Mouse (Mus musculus): ENCODE measurements around the gene Pi16. TPM values are rescaled to one million over a fixed set of nuclear protein-coding genes. Genes with fewer than 3 reads are reported as not detected.

Gene Pi16
- polyA plus RNA-seq, 1 experiment from 2014 or later, result 1.9 TPM

DNA sequence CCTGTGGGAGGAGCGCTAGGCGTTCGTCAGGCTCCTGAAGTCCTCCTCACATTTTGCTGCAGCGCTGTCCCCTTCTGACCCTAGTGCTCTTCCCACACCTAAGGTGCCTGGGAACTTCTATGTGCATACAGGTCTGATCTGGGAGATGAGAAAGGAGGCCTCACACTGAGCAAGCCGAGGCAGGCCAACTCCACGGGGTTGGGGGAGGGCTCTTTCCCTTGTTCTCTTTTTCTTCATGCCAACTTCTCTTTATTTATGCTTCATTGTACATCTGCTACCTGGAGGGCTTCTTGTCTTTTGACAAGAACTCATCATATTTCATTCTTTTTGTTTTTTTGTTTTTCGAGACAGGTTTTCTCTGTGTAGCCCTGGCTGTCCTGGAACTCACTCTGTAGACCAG, 25.7 kb upstream of the Pi16 start:
- no peak for ATAC-seq (ENCODE audit: insufficient read depth)
- WGBS (ENCODE audit: insufficient replicate concordance), result 68% methylated on average over 7 of the region's 7 CpGs
- H3K9ac ChIP-seq, result no peak overlapping the region

DNA sequence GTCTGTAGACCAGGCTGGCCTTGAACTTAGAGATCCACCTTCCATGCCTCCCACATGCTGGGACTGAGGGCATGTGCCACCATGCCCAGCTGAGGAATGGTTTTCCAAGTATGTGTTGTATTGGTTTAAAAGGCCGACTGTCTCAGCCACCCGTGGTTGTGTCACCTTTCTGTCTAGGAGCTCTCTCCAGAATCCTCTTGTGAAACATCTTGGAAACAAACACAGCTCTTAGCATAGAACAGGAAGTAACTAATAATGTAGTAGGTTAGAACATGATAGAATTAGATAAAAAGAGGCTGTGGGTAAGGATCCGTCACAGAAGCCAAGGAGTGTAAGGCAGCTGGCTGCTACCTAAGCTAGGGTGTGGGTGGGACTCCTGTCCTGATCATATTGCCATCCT, 24.5 kb upstream of the Pi16 start:
- Histone ChIP-seq H3K4me2 (no peak overlapping the region), H3K36me3 (replicated peaks) (peaks cover 28% of the 10 kb centered on the region), H3K27ac (replicated peaks) (no peak overlapping the region), H3K27me3 (no peaks in the 10 kb centered on the region), H3K9me3 (replicated peaks) (no peaks in the 10 kb centered on the region), H3K4me1 (replicated peaks) (peaks cover 17% of the 10 kb centered on the region; the same call in 1 of the 2 replicates), H3K9ac (no peak overlapping the region), H3K4me3 (replicated peaks) (no peak overlapping the region)
- no peak for ATAC-seq (ENCODE audit: insufficient read depth)
- 55% methylated on average over 3 of the region's 3 CpGs for WGBS (ENCODE audit: insufficient replicate concordance)

More for the DNA sequence above, 25.7 kb upstream of the Pi16 start:
- Histone ChIP-seq H3K4me2 (no peak overlapping the region), H3K9me3 (replicated peaks) (no peaks in the 10 kb centered on the region), H3K27me3 (no peaks in the 10 kb centered on the region), H3K27ac (replicated peaks) (no peak overlapping the region), H3K36me3 (replicated peaks) (peaks cover 36% of the 10 kb centered on the region), H3K4me3 (replicated peaks) (no peak overlapping the region), H3K4me1 (replicated peaks) (peaks cover 9% of the 10 kb centered on the region; the same call in 1 of the 2 replicates)

DNA sequence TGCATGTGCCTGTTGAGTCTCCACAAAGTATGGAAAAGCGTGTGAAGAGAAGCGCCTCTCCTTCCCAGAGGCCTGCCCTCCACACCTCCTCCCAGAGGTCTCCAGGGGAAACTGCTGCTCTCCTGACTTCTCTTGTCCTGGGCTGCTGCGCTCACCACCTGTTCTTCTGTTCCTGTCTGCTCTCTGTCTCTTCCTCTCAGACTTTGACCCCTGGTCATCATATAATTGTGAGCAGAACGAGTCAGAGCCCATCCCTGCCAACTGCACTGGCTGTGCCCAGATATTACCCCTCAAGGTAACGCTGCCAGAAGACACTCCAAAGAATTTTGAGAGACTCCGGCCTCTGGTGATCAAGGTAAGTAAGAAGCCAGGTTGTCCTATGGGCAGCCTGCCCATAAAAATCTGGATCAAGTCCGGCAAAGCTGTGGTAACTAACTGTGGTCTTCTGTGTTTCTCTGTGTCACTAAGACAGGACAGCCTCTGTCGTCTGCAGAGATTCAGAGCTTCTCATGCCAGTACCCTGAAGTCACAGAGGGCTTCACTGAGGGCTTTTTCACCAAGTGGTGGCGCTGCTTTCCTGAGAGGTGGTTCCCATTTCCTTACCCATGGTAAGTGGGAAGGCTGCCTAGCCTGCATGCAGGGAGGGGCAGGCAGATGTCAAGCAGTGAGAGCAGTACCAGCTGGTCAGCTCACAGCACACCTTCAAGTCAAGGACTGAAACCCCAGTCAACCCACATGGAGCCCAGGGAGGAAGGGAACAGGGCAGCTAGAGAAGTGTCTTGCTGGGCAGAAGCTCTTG, 23.5 kb upstream of the Pi16 start:
- no peak overlapping the region for H3K27ac ChIP-seq (replicated peaks)
- no peaks in the 10 kb centered on the region for H3K9me3 ChIP-seq (replicated peaks)
- H3K36me3 ChIP-seq (replicated peaks), result peaks cover 37% of the 10 kb centered on the region
- H3K27me3 ChIP-seq, result no peaks in the 10 kb centered on the region
- WGBS (ENCODE audit: insufficient replicate concordance), result 73% methylated on average over 9 of the region's 9 CpGs
- H3K4me3 ChIP-seq (replicated peaks), result no peak overlapping the region
- peaks cover 17% of the 10 kb centered on the region; the same call in 1 of the 2 replicates for H3K4me1 ChIP-seq (replicated peaks)
- no peak for ATAC-seq (ENCODE audit: insufficient read depth)
- H3K9ac ChIP-seq, result no peak overlapping the region
- H3K4me2 ChIP-seq, result no peak overlapping the region

DNA sequence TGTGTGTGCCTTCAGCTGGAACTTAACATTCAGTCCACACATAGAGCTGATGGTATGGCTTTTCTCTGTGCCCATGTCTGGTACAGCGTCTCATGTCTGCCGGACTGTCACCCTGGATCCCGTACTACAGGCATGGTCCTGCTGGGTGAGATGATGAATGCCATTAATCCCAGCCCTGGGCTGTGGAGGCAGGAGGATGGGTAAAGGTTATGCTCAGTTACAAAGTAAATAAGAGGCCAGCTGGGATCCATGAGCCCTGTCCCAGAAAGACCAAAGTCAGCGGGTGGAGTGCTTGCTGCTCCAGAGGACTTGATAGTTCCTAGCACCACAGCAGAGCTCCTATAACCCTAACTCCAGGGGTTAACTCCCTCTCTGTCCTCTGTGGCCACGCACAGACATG, 21.6 kb upstream of the Pi16 start:
- no peaks in the 10 kb centered on the region for H3K27me3 ChIP-seq

DNA sequence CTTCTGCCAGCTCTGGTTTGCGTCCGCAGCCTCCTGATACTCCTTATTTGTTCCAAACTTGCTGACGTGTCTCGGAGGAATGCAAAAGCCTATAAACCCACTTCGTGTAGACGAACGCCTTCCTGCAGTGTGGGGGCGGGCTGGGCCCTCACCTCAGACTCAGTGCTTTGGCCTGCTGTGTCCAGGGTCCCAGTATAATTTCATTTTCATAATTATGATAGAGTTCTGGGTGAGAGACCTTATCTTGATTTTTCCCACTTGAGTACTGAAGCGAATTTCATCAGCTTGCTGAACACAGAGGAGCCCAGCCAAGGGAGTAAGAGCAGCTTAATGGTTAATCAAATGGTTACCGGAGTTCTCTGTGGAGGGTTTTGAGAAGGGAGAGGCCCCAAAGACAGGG, 20.2 kb upstream of the Pi16 start:
- H3K4me2 ChIP-seq, result no peak overlapping the region
- H3K9me3 ChIP-seq (replicated peaks), result no peaks in the 10 kb centered on the region
- H3K27ac ChIP-seq (replicated peaks), result no peak overlapping the region
- no peak overlapping the region for H3K4me3 ChIP-seq (replicated peaks)
- no peak for ATAC-seq (ENCODE audit: insufficient read depth)
- H3K9ac ChIP-seq, result no peak overlapping the region
- 76% methylated on average over 10 of the region's 10 CpGs for WGBS (ENCODE audit: insufficient replicate concordance)
- H3K4me1 ChIP-seq (replicated peaks), result peaks cover 17% of the 10 kb centered on the region; the same call in 1 of the 2 replicates
- no peaks in the 10 kb centered on the region for H3K27me3 ChIP-seq
- H3K36me3 ChIP-seq (replicated peaks), result peaks cover 54% of the 10 kb centered on the region

More for the DNA sequence above, 21.6 kb upstream of the Pi16 start:
- peak; percentile 57 for ATAC-seq (ENCODE audit: insufficient read depth)
- H3K27ac ChIP-seq (replicated peaks), result peak overlapping the region; percentile 34
- H3K9ac ChIP-seq, result no peak overlapping the region
- WGBS (ENCODE audit: insufficient replicate concordance), result 69% methylated on average over 5 of the region's 5 CpGs
- no peaks in the 10 kb centered on the region for H3K9me3 ChIP-seq (replicated peaks)
- no peak overlapping the region for H3K4me2 ChIP-seq
- no peak overlapping the region for H3K4me3 ChIP-seq (replicated peaks)
- peaks cover 17% of the 10 kb centered on the region; the same call in 1 of the 2 replicates for H3K4me1 ChIP-seq (replicated peaks)
- peaks cover 44% of the 10 kb centered on the region for H3K36me3 ChIP-seq (replicated peaks)

DNA sequence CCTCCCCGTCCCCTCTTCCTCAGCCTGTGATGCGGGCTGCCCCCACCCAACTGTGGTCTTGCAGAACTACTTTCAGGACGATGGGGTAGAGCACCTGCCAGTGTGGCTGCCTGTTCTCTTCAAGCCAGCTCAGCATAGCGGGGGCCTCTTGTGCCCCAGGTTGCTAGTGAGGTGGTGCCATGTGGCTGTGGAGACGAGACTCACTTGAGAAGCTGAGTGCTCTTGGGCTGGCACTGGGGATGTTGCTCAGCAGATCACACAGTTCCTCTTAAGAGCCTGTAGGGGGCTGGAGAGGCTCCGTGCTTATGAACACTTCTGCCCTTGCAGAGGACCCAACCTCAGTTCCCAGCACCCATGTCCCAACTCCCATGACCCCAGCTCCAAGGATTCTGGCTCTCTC, 19.7 kb upstream of the Pi16 start:
- no peak for ATAC-seq (ENCODE audit: insufficient read depth)
- no peaks in the 10 kb centered on the region for H3K9me3 ChIP-seq (replicated peaks)
- H3K27ac ChIP-seq (replicated peaks), result no peak overlapping the region
- H3K4me2 ChIP-seq, result no peak overlapping the region
- no peaks in the 10 kb centered on the region for H3K27me3 ChIP-seq
- H3K4me1 ChIP-seq (replicated peaks), result peaks cover 17% of the 10 kb centered on the region; the same call in 1 of the 2 replicates
- H3K9ac ChIP-seq, result no peak overlapping the region
- no peak overlapping the region for H3K4me3 ChIP-seq (replicated peaks)
- H3K36me3 ChIP-seq (replicated peaks), result peaks cover 59% of the 10 kb centered on the region
- 63% methylated on average over 6 of the region's 6 CpGs for WGBS (ENCODE audit: insufficient replicate concordance)

DNA sequence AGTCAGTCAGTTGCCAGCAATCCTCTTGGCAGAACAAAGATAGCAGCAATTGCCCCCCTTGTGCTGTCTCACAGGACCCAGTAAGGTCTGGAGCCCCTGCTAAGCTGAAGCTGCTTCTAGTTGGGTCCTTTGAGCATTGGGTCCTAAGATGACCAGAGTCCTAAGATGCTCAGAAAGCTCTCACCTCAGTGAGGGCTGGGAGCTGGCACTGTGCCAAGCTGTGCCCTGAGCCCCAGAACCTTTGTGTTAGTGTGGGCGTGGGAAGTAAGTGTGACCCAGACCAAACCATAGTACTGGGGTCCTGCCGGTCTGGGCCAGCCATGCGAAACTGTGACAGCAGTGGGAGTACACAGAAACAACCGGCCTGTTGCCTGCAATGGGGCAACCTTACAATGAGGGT, 18.2 kb upstream of the Pi16 start:
- H3K9ac ChIP-seq, result no peak overlapping the region
- WGBS (ENCODE audit: insufficient replicate concordance), result 79% methylated on average over 4 of the region's 4 CpGs
- no peaks in the 10 kb centered on the region for H3K9me3 ChIP-seq (replicated peaks)
- H3K4me3 ChIP-seq (replicated peaks), result no peak overlapping the region
- H3K27ac ChIP-seq (replicated peaks), result no peak overlapping the region
- no peaks in the 10 kb centered on the region for H3K27me3 ChIP-seq
- peaks cover 24% of the 10 kb centered on the region; the same call in 1 of the 2 replicates for H3K4me1 ChIP-seq (replicated peaks)
- H3K4me2 ChIP-seq, result no peak overlapping the region
- no peak for ATAC-seq (ENCODE audit: insufficient read depth)
- peaks cover 54% of the 10 kb centered on the region for H3K36me3 ChIP-seq (replicated peaks)

DNA sequence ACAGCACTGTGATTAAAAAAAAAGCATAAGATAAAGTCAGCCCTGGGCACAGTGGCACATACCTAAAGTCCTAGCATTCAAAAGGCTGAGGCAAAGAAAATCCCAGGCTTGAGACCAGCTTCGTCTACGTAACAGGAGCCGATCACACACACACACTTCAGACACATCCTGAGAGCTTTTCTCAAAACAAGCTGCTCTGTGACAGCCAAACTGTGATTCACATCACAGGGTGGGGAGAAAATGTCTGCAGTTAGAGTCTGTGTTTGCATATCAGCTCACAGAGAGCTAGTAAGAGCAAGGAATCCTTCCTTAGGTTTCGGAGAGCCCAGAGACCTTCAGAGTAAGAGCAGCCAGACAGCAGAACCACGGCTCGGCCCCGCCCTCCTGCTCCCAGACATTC, 16.6 kb upstream of the Pi16 start:
- H3K27ac ChIP-seq (replicated peaks), result no peak overlapping the region
- H3K9me3 ChIP-seq (replicated peaks), result no peaks in the 10 kb centered on the region
- H3K27me3 ChIP-seq, result peaks cover 5% of the 10 kb centered on the region; the same call in 1 of the 2 replicates
- ATAC-seq (ENCODE audit: insufficient read depth), result no peak
- H3K9ac ChIP-seq, result no peak overlapping the region
- WGBS (ENCODE audit: insufficient replicate concordance), result 79% methylated on average over 7 of the region's 7 CpGs
- H3K4me1 ChIP-seq (replicated peaks), result peaks cover 34% of the 10 kb centered on the region
- H3K36me3 ChIP-seq (replicated peaks), result peaks cover 43% of the 10 kb centered on the region
- no peak overlapping the region for H3K4me3 ChIP-seq (replicated peaks)
- H3K4me2 ChIP-seq, result no peak overlapping the region

DNA sequence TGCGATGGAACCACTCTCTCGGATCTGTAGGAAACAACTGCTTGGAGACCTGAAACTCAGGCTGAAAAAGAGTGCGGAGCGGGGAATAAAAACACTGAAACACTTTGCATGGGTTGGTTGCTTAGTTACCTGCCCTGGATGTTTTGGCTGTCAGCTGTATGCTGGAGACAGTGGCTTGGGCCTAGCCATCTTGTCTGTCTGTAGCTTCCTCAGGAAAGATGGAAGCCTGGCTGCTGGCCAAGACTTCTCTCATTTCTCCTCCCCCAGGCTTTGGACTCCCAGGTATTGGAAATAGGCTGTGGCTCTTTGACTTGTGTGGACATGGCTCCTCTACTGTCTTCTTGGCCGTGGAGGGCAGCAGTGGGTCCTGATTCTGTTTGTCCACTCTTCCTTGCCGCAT, 16.1 kb upstream of the Pi16 start:
- 90% methylated on average over 6 of the region's 6 CpGs for WGBS (ENCODE audit: insufficient replicate concordance)
- ATAC-seq (ENCODE audit: insufficient read depth), result no peak

DNA sequence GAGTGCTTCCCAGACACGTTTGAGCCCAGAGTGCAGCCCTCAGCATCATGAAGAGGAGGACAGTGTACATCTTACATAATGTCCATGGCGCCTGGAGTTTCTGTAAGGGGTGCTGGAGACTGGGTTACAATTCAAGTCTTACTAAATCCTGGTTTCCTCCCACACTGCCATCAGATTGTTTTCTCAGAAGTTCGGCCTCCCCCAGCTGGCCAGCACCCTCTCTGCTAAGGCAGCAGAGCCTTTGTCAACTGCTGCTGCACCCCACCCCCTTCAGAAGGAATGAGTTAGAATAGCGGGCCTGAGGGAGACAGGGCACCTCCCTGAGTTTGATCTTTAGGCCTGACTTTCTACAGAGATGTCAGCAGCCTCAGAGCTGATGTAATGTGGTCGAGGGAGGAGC, 15.3 kb upstream of the Pi16 start:
- ATAC-seq (ENCODE audit: insufficient read depth), result no peak
- WGBS (ENCODE audit: insufficient replicate concordance), result 52% methylated on average over 5 of the region's 5 CpGs
- Histone ChIP-seq H3K27ac (replicated peaks) (no peak overlapping the region), H3K27me3 (peaks cover 5% of the 10 kb centered on the region; the same call in 1 of the 2 replicates), H3K9ac (no peak overlapping the region), H3K36me3 (replicated peaks) (peaks cover 43% of the 10 kb centered on the region), H3K4me2 (no peak overlapping the region), H3K4me3 (replicated peaks) (no peak overlapping the region), H3K9me3 (replicated peaks) (no peaks in the 10 kb centered on the region), H3K4me1 (replicated peaks) (peaks cover 33% of the 10 kb centered on the region)

More for the DNA sequence above, 16.1 kb upstream of the Pi16 start:
- peaks cover 43% of the 10 kb centered on the region for H3K36me3 ChIP-seq (replicated peaks)
- H3K27me3 ChIP-seq, result peaks cover 5% of the 10 kb centered on the region; the same call in 1 of the 2 replicates
- H3K4me1 ChIP-seq (replicated peaks), result peaks cover 34% of the 10 kb centered on the region
- H3K9ac ChIP-seq, result no peak overlapping the region
- no peak overlapping the region for H3K4me3 ChIP-seq (replicated peaks)
- H3K27ac ChIP-seq (replicated peaks), result no peak overlapping the region
- no peak overlapping the region for H3K4me2 ChIP-seq
- no peaks in the 10 kb centered on the region for H3K9me3 ChIP-seq (replicated peaks)

DNA sequence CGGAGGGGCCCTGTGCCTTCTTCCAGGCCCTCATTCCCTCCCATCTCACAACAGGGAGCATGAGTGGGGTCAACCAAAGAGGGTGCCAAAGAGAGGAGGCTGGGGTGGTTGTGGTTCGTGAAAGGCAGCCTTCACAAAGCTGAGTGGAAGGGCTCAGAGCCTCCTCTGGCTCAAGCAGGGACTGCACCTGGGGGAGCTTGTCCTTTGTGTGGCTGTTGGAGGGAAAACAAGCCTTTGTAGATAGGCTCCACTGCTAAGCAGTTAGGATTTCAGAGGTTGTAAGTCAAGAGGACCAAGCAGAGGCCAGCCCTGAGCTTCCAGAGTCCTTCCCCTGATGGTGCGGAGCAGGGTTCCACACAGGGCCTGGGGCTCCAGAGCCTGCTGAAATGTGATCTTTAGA, 14.4 kb upstream of the Pi16 start:
- 47% methylated on average over 3 of the region's 3 CpGs for WGBS (ENCODE audit: insufficient replicate concordance)
- no peak overlapping the region for H3K4me2 ChIP-seq
- H3K36me3 ChIP-seq (replicated peaks), result peaks cover 43% of the 10 kb centered on the region
- no peak overlapping the region for H3K9ac ChIP-seq
- ATAC-seq (ENCODE audit: insufficient read depth), result no peak
- peaks cover 5% of the 10 kb centered on the region; the same call in 1 of the 2 replicates for H3K27me3 ChIP-seq
- no peak overlapping the region for H3K27ac ChIP-seq (replicated peaks)
- H3K4me3 ChIP-seq (replicated peaks), result no peak overlapping the region
- no peaks in the 10 kb centered on the region for H3K9me3 ChIP-seq (replicated peaks)
- peaks cover 27% of the 10 kb centered on the region for H3K4me1 ChIP-seq (replicated peaks)
